Mouse (Mus musculus) kidney, adult 2 months (tissue): ENCODE measurements around the gene Rap2a.

Experiments
- CTCF ChIP-seq: fragments of 200-500 bp; conservative IDR thresholded peaks from 2 replicates; pipeline ENCODE4 v1.5.1; 2011; ENCODE audit warnings: low read depth, mild to moderate bottlenecking, control low read depth, low read length, moderate library complexity, mixed read lengths; ENCODE audit not compliant: insufficient read depth, insufficient read length
- POLR2A ChIP-seq: fragments of 200-500 bp; IDR thresholded peaks from one replicate; pipeline ENCODE4 v1.6.1; 2011; ENCODE audit warnings: low read depth, low read length, control low read depth

DNA sequence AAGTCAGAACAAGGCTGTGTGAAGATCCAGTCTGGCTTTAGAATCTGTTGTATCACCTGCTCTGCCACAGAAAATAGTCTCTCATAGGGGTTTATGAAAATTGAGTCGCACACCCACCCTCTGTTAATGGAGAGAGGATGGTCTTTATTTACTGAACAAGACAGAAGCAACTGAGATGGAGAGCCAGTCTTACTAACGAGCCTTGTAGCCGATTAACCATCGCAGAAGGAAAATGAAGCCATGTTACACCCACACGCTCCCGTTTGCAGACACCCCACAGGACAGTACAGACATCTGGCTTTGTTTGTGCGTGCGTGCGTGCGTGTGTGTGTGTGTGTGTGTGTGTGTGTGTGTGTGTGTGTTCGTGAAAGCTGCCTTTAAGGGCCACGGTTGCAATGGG lies 26.2 kb downstream of the Rap2a start:
- TF ChIP-seq CTCF (no peak), POLR2A (no peak)
